Mouse (Mus musculus): ENCODE results near the gene Echs1. TPM values are rescaled to one million over a fixed set of nuclear protein-coding genes. Genes with fewer than 3 reads are reported as not detected.

The Echs1 gene
- total RNA-seq, 2 experiments from 2014 or later = 116 to 201 TPM

DNA sequence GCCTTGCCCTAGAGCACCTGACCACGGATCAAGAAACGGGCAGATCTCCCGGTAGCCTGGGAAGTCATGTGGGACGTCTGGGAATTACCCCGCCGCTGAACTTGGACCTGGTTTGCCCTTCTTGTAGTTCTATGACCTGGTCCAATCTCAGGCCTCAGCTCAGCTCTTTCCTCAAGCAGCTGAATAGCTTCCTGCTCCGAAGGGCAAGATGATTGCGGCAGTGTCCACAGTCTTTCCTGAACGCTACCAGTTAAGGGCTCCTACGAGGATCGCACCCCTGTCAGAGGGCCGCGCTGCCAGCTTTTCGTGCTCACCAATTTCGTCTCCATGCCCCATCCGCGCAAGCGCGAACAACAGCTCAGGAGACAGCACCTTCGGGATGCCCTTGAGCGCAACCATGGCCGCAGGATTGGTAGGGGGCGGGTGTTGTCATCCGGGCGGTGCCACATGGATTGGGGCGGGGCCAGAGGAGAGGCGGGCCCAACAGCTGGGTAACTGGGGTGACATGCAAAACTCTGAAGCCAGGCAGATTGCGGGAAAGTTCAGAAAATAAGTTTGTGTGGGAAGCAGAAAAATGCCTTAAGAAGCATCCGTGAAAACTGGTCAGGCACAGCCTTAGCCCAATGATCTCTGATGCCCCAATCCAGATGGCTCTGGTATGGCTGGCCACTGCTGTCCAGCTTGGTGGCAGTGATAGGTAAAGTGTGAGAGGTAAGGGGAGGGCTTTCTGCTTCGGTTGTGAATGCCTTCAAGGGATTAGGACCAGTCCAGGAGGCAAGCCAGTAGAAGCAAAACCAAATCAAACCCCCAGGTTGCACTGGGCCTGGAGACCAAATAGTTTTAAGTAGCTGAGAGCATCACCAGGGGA is 14.0 kb downstream of the Echs1 start, which contains the start of gene Fuom:
Fuom (minus strand) TSS at position 449 of the 868 bp plus-strand sequence.
- no peak; the same call in 1 of the 2 replicates for TF ChIP-seq CTCF (IDR thresholded peaks at IDR 0.05)
- peak within 1 kb of the TSS; percentile 84 for H3K4me3 ChIP-seq
- intact Hi-C loops (cut with DNase I) = loop anchor here (1.0 kb wide), 1 partner anchor 14 kb away; the partner anchor contains the start of gene Echs1
- peak; percentile 92 for DNase-seq
- peak within 1 kb of the TSS; percentile 94 for H3K27ac ChIP-seq

DNA sequence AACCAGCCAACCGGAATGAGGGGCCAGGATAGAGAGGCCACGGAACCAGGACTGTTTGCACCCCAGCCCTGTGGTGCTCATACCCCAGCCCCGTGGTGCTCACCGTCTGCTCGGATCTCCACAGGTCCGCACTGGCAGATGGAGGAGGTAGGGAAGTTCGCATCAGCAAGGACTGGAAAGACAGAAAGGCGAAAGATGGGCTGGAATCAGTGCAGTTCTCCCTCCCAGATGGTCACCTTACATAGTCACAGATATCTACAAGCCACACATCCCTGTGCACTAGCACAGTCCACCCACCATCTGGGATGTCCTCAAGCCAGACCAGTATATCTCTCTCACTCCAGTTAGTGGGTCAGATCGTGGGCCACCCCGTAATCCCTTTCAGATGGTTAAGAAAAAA is 14.8 kb downstream of the Echs1 start:
- intact Hi-C loops (cut with DNase I) = no loop called here
- DNase-seq = no peak
- H3K4me3 ChIP-seq = peak overlapping the region; percentile 84
- TF ChIP-seq CTCF (IDR thresholded peaks at IDR 0.05) = no peak
- peak overlapping the region; percentile 94 for H3K27ac ChIP-seq

DNA sequence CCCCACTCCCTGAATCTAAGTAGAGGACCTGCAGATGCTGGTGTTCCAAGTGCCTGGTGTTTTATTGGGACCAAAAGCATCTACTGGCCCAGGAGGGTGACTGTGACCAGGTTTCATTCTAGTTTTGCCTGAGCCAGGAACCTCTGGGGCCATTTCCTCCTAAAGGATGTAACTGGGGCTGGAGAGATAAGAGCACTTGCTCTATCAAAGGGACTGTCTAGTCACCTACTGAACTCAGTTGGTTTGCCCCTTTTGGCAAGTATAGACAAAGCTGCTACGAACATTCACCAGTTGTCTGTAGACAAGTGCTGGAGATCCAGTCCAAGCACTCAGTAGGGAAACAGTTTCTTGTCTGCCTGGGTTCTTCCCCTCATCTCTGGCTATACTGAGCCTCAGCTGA is 17.8 kb downstream of the Echs1 start:
- DNase-seq = no peak
- TF ChIP-seq CTCF (IDR thresholded peaks at IDR 0.05) = no peak
- intact Hi-C loops (cut with DNase I) = no loop called here
- Histone ChIP-seq H3K4me3 (no peak overlapping the region), H3K27ac (no peak overlapping the region)

DNA sequence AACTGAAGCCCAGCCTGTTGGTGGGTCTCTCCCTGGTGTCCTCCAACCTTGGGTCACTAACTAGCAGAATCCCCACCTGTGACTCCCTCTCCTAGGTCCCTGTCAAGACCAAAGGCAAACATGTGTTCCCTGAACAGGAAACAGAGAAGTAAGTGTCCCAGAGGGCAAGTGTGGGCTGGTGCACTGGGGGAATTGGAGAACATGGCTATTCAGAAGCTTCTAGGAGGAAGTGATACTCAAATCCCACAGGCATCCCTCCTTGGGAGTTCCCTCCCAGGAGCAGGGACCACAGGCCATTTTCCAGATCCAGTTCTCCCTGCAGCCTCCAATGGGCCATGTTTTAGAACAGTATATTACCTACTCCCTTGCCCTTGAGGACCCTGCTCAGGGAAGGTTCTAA is 20.2 kb downstream of the Echs1 start:
- DNase-seq = no peak
- intact Hi-C loops (cut with DNase I) = no loop called here
- H3K4me3 ChIP-seq = no peak overlapping the region
- H3K27ac ChIP-seq = no peak overlapping the region
- TF ChIP-seq CTCF (IDR thresholded peaks at IDR 0.05) = no peak

DNA sequence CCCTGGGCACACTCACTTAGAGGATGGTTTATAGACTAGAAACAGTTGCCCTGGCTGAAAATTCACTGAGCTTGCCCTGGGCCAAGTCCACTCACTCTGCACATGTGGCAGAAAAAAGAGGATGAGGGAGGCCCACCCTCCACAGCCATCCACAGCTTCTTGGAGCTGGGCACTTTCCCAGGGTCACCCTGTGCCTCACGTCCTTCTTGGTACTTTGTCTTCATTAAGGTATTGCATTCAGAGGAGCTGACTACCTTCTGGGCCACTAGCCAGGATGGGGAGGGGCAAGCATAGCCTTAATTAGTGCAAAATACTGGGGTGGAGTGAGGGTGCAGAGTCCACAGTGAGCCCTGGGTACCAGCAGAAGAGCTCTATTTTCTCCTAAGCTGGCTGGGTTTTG is 20.7 kb downstream of the Echs1 start:
- H3K4me3 ChIP-seq = no peak overlapping the region
- no peak overlapping the region for H3K27ac ChIP-seq
- intact Hi-C loops (cut with DNase I) = no loop called here
- no peak for DNase-seq
- no peak for TF ChIP-seq CTCF (IDR thresholded peaks at IDR 0.05)

DNA sequence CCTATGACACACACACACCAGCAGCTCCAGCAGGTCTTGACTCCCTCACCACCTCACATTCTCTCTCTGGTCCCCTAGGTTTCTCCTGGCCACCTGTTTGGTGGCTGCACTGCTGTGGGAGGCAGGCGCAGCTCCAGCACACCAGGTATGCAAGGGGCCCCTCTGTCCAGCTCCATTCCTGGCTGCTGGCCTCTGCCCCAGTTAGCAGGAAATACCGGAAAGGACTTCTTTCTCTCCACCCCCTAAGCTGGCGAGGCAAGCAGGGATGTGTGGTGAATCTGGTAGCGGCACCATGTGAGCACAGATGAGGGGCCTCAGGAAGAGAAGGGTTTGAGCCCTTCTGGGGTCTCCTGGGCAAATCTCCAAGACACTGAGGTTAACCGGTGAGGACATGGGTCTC is 21.3 kb downstream of the Echs1 start:
- intact Hi-C loops (cut with DNase I) = no loop called here
- no peak for DNase-seq
- Histone ChIP-seq H3K4me3 (no peak overlapping the region), H3K27ac (no peak overlapping the region)
- TF ChIP-seq CTCF (IDR thresholded peaks at IDR 0.05) = no peak

DNA sequence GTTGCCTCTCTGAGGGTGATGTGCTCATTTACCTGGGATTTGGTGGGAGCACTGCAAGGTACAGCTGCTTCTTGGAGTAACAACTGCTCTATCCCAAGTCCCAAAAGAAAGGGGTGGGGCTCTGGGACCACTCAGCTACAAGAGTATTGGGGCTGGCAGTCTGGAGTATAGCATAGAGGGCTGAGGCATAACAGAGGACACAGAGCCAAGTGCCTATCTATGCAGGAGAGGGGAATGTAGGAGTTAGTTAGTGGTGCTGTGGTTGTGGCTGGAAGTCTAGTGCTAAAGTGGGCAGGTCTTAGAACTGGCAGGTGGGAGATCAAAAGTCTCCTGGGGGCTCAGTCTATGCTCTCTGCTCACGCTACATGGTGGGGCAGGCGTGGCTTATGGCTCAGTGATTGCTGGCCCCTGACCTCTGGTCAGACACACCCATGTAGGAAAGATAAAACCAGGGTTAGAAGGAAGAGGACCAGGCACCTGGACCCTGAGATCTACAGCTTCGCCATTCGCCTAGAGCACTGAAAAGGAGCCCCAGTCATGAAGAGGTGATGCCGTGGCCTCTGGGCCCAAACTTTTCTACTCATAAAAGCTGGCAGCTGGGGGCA is 23.2 kb downstream of the Echs1 start, which contains the start of gene Prap1:
Prap1 (plus strand) TSS at position 472 of the 605 bp plus-strand sequence.
- intact Hi-C loops (cut with DNase I) = no loop called here
- Histone ChIP-seq H3K27ac (no peak within 1 kb of the TSS), H3K4me3 (no peak within 1 kb of the TSS)
- DNase-seq = no peak
- no peak for TF ChIP-seq CTCF (IDR thresholded peaks at IDR 0.05)

DNA sequence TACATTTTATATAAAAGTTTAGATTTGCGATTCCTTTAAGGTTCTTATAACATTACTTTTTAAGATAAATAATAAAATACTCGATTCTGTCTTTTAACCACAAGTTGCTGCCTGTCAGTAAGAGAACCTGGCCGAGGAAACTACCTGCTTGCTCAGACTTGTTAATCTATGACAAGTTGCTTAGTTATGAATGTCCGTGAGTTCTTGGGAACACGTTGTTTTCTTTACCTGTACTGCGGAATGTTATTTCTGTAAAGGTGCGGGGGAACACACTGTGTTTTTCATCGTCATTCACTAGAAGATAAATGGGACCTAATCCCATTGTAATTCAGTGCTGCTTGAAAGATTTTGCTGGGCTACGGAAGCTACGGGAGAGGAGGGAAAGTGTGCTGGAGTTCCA is 25.7 kb downstream of the Echs1 start:
- H3K27ac ChIP-seq = no peak overlapping the region
- H3K4me3 ChIP-seq = no peak overlapping the region
- no peak for DNase-seq
- TF ChIP-seq CTCF (IDR thresholded peaks at IDR 0.05) = no peak
- intact Hi-C loops (cut with DNase I) = no loop called here

DNA sequence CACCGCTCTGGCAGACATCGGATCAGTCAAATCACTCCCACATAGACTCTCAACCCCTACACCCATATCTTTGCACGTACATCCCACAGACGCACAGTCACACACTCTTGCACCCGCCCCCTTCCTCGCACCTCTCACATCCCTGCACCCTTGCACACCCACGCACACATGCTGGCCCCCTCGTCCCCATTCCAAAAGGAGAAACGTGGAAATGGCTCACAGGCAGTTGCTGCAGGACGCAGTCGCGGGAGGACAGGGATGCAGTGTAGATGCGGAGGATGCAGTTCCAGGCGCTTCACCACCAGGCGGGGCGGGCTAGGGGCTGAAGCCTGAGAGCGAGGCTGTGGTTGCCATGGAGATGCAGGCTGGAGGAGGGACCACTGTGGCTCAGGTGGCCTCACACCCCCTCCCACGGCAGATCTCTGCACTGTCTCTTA is 34.0 kb downstream of the Echs1 start, which contains the start of gene Caly:
Caly (minus strand) TSS at position 307 of the 437 bp plus-strand sequence.
- no peak within 1 kb of the TSS for H3K27ac ChIP-seq
- intact Hi-C loops (cut with DNase I) = no loop called here
- H3K4me3 ChIP-seq = no peak within 1 kb of the TSS
- no peak for TF ChIP-seq CTCF (IDR thresholded peaks at IDR 0.05)
- DNase-seq = no peak

DNA sequence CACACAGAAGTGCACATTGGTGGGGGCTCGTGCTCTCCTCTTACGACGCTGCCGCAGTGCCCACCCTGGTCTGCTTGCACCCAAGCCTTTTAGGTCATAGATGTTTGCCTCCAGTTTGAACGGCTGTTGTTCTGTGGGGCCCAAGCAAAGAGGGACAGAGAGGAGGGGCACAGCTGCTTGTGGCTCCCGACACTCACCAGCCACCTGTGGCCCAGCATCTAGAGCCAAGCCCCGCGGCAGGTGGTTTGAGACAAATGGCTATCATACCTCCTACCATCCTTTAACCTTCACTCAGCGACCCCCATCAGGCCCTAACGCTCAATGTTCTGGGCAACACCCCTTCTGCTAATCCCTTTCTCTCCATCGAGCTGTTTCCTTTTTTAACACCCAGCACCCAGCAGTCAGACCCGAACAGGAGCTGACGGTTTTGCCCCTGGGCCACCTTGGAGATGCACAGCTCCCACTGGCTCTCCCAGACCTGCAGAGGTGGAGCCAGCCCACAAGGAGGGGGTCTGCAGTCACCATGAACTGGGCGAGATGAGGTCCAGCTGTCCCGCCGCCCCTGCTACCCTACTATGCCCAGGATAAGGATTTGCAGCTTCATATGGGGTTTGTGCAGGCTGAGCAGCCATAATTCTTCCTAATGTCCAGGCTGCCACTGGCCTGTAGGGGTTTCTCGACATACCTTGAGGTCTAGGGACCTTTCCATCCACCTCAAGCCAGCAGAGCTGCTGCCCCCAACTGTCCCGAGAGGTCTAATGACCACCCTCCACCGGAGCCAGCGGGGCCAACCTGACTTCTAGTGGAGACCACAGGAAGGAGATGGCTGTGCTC is 34.7 kb downstream of the Echs1 start:
- TF ChIP-seq CTCF (IDR thresholded peaks at IDR 0.05) = no peak
- intact Hi-C loops (cut with DNase I) = no loop called here
- Histone ChIP-seq H3K27ac (no peak overlapping the region), H3K4me3 (no peak overlapping the region)
- DNase-seq = no peak

DNA sequence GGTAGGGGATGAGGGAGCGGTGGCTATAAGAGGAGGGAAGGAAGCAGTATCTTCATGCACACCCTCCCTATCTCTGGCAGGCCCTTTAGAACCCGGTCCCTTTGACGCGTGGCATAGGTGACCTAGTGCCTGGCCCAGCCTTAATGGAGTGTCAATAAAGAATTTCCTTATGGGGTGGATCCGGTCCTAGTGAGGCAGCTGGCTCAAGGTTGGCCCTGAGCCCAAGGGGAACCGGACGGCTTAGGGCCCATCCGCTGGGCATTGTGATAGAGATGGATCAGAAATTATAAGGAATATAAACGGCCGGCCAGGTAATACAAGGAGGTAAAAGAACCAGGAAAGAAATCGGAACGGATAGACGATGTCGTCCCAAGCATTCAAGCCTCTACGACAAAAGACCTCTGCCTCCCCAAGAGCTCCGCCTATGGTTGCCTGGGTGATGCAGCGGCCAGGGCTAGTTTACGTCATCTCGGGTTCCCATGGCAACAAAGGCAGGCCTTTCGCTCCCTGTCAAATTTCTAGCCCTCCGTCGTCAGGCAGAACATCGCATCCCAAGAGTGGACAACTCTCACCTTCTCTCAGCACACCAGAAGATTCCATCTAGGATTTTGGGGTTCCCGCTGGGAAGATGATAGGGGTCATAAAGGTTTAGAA is 35.6 kb downstream of the Echs1 start:
- DNase-seq = peak; percentile 59
- no peak overlapping the region for H3K27ac ChIP-seq
- TF ChIP-seq CTCF (IDR thresholded peaks at IDR 0.05) = no peak
- intact Hi-C loops (cut with DNase I) = no loop called here
- peak overlapping the region; percentile 19 for H3K4me3 ChIP-seq

DNA sequence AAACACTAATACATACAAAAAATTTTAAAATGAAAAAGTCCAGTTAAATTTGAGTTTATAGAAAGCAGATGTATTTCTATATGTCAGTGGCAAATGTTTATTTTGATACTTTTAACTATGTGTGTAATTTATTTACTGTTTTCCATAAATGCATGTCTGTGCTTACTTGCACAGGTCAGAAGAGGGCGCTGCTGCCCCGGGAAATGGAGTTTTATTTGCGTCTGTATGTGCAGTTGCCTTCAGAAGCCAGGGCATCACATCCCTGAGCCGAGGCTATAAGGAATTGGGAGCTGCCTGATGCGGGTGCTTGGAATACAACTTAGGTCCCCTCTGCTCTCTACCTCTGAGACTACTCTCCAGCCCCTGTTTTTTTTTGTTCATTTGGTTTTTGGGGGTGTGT is 37.6 kb downstream of the Echs1 start:
- Histone ChIP-seq H3K27ac (no peak overlapping the region), H3K4me3 (no peak overlapping the region)
- peak; percentile 77 for DNase-seq
- intact Hi-C loops (cut with DNase I) = loop anchor here (1.0 to 10.0 kb wide), 2 partner anchors 63 to 756 kb away; partner anchors contain the start of gene Urah
- peak; percentile 93; the same call in 1 of the 2 replicates for TF ChIP-seq CTCF (IDR thresholded peaks at IDR 0.05)
